Mouse (Mus musculus) lung, postnatal 0 days (tissue): ENCODE measurements around the gene Pafah1b1. TPM values are rescaled to one million over a fixed set of nuclear protein-coding genes. Genes with fewer than 3 reads are reported as not detected.
A peak's percentile ranks its signal among the peaks of the same experiment; 100 is the strongest.

Experiments
- ATAC-seq: fragments of 200-750 bp; cut with Nextera tagmentation; 2 replicates; pipeline ENCODE4 v1.8.0; 2017; ENCODE audit warnings: moderate library complexity
- DNase-seq: peaks from one replicate; pipeline ENCODE4 v3.0.0-alpha.2; 2016; ENCODE audit warnings: low spot score
- H3K27ac ChIP-seq: fragments of 300-500 bp; sonication (generic); 2 replicates; pipeline ENCODE4 v1.5.1; 2014; ENCODE audit warnings: antibody characterized with exemption, mild to moderate bottlenecking, low read length, mixed read lengths
- H3K27me3 ChIP-seq: fragments of 300-500 bp; sonication (generic); replicated peaks from 2 replicates; pipeline ENCODE4 v1.6.1; 2014; ENCODE audit warnings: low read length, mixed read lengths; ENCODE audit not compliant: insufficient read depth
- H3K36me3 ChIP-seq: fragments of 300-500 bp; sonication (generic); 2 replicates; pipeline ENCODE4 v1.6.1; 2014; ENCODE audit warnings: low read length, mixed read lengths; ENCODE audit not compliant: insufficient read depth
- H3K4me1 ChIP-seq: fragments of 300-500 bp; sonication (generic); 2 replicates; pipeline ENCODE4 v1.6.1; 2014; ENCODE audit warnings: antibody characterized with exemption, low read depth, low read length, mixed read lengths; ENCODE audit not compliant: insufficient read depth
- H3K4me2 ChIP-seq: fragments of 300-500 bp; sonication (generic); replicated peaks from 2 replicates; pipeline ENCODE4 v1.6.1; 2014; ENCODE audit warnings: low read depth, mild to moderate bottlenecking, low read length, moderate library complexity, mixed read lengths
- H3K4me3 ChIP-seq: fragments of 300-500 bp; sonication (generic); 2 replicates; pipeline ENCODE4 v1.5.1; 2014; ENCODE audit warnings: low read depth, low read length
- H3K9ac ChIP-seq: fragments of 300-500 bp; sonication (generic); replicated peaks from 2 replicates; pipeline ENCODE4 v1.6.1; 2014; ENCODE audit warnings: low read depth, mild to moderate bottlenecking
- H3K9me3 ChIP-seq: fragments of 300-500 bp; sonication (generic); 2 replicates; pipeline ENCODE4 v1.6.1; 2016; ENCODE audit warnings: low read length, mixed read lengths
- CTCF ChIP-seq: IDR thresholded peaks from 2 replicates; pipeline ENCODE4 v1.5.1; 2016; ENCODE audit warnings: antibody characterized with exemption, mild to moderate bottlenecking
- EP300 ChIP-seq: IDR thresholded peaks from 2 replicates; pipeline ENCODE4 v1.6.1; 2016; ENCODE audit warnings: antibody characterized with exemption, mild to moderate bottlenecking, control low read depth
- WGBS: fragments of 180-500 bp; shearing (Covaris S2); extraction: QIAGEN DNeasy Blood & Tissue Kit; methylation state at CpG from one replicate; pipeline ENCODE4 v1.1.7; 2014; 5-methylcytosine and 5-hydroxymethylcytosine counted together
- polyA plus RNA-seq: library from polyadenylated mRNA; unstranded; fragments of >200 nt; fragmentation: Nextera tagmentation; extraction: Ambion mirVana; gene quantifications from 2 replicates; pipeline ENCODE4 v1.2.1, GENCODE M21; 2015

The Pafah1b1 gene
- polyA plus RNA-seq, 1 experiment from 2014 or later = 49.1 TPM

GRCm38 (mm10) chr11:74637971-74638790 is 86.3 kb downstream of the Pafah1b1 start:
- WGBS = under 1% methylated on average over 61 of the region's 86 CpGs
- no peak for TF ChIP-seq EP300
- peak; percentile 81 for TF ChIP-seq CTCF
- Histone ChIP-seq H3K36me3 (no peaks in the 10 kb centered on the region), H3K4me2 (peak overlapping the region; percentile 90), H3K27me3 (no peaks in the 10 kb centered on the region), H3K9me3 (no peaks in the 10 kb centered on the region), H3K4me3 (peak overlapping the region; percentile 61), H3K9ac (peak overlapping the region; percentile 52), H3K27ac (peak overlapping the region; percentile 88), H3K4me1 (peaks cover 21% of the 10 kb centered on the region; the same call in 1 of the 2 replicates)
- DNase-seq (peak; percentile 95), ATAC-seq (peak; percentile 95)

- H3K9me3 ChIP-seq = no peaks in the 10 kb centered on the region
- H3K36me3 ChIP-seq = no peaks in the 10 kb centered on the region
- H3K27me3 ChIP-seq = no peaks in the 10 kb centered on the region
- TF ChIP-seq EP300 = no peak
- no peak for TF ChIP-seq CTCF
- peak overlapping the region; percentile 88 for H3K27ac ChIP-seq
- peak overlapping the region; percentile 90 for H3K4me2 ChIP-seq
- DNase-seq (no peak), ATAC-seq (no peak)
- 19% methylated on average over 8 of the region's 8 CpGs for WGBS
- H3K4me1 ChIP-seq = peaks cover 21% of the 10 kb centered on the region; the same call in 1 of the 2 replicates
- peak overlapping the region; percentile 52; the same call in 1 of the 2 replicates for H3K9ac ChIP-seq
- H3K4me3 ChIP-seq = peak overlapping the region; percentile 61
Measured at GRCm38 (mm10) chr11:74637486-74637885, 87.0 kb downstream of the Pafah1b1 start.

DNA sequence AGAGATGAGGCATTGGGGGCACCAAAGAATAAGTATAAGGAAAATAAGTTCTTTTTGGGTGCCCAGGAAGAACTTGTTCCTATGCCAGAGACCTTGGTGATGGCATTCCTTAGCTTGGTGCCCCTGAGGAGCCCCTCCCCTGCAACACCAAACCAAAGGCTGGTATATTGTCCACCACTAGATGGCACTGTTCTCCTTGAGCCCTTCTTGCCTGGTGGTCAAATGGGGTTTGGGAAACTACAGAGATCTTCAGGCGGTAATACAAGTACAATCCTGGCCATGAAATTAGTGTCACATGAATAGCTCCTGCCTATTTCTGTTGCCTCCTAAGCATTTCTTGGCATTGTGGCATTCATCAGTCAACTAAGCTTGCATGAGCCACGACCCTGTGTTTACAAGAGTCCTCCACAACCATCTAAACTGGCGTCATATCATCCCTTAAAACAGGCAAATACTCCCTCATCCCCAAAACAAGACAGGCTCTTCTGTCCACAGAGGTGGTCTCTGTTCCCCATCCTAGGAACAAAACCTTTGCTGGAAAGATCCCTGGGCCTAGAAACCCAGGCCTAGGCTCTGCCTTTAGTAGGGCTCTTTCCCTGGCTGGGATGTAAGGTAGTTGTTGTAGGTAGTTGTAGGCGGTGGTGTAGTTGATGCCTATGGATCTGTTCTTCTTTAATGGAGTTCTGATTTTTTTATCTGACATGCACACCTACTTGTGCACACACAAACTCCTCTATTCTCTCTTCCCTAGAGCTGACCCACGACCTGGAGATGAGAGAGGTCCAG is 89.8 kb downstream of the Pafah1b1 start:
- Histone ChIP-seq H3K27ac (no peak overlapping the region), H3K36me3 (no peaks in the 10 kb centered on the region), H3K4me2 (no peak overlapping the region), H3K27me3 (no peaks in the 10 kb centered on the region), H3K4me1 (peaks cover 16% of the 10 kb centered on the region; the same call in 1 of the 2 replicates), H3K4me3 (no peak overlapping the region), H3K9ac (no peak overlapping the region), H3K9me3 (no peaks in the 10 kb centered on the region)
- ATAC-seq = no peak
- TF ChIP-seq CTCF (peak; percentile 97), EP300 (no peak)
- peak; percentile 88 for DNase-seq
- 60% methylated on average over 5 of the region's 5 CpGs for WGBS

- Histone ChIP-seq H3K9ac (no peak overlapping the region), H3K4me2 (no peak overlapping the region), H3K4me3 (no peak overlapping the region), H3K4me1 (peaks cover 1% of the 10 kb centered on the region; the same call in 1 of the 2 replicates), H3K27me3 (no peaks in the 10 kb centered on the region), H3K9me3 (no peaks in the 10 kb centered on the region), H3K36me3 (no peaks in the 10 kb centered on the region), H3K27ac (no peak overlapping the region)
- TF ChIP-seq CTCF (no peak), EP300 (no peak)
- no peak for DNase-seq
- 52% methylated on average over 7 of the region's 7 CpGs for WGBS
- ATAC-seq = no peak
Measured at GRCm38 (mm10) chr11:74631880-74632789, 92.3 kb downstream of the Pafah1b1 start.

DNA sequence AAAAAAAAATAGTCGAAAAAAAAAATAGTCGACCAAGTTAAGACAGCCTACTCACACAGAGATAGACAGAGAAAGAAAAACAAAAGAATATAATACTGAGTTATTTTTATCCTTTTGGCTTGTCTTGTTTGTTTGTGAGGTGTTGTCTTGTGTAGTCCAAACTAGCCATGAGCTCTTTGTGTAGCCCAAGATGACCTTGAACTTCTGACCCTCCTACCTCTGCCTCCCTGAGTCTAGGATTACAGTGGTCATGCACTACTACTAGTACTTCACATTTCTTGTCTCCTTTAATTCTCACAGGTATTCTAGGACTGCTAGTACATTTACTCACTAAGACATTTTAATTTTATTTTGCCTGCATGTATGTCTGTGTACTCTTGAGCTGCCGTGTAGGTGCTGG is 97.0 kb downstream of the Pafah1b1 start:
- H3K27ac ChIP-seq = no peak overlapping the region
- 65% methylated on average over 3 of the region's 3 CpGs for WGBS
- no peak for ATAC-seq
- H3K36me3 ChIP-seq = no peaks in the 10 kb centered on the region
- H3K4me3 ChIP-seq = no peak overlapping the region
- no peak overlapping the region for H3K9ac ChIP-seq
- TF ChIP-seq EP300 (no peak), CTCF (no peak)
- no peaks in the 10 kb centered on the region for H3K4me1 ChIP-seq
- no peak overlapping the region for H3K4me2 ChIP-seq
- no peaks in the 10 kb centered on the region for H3K27me3 ChIP-seq
- no peak for DNase-seq
- H3K9me3 ChIP-seq = no peaks in the 10 kb centered on the region
